Mouse (Mus musculus): ENCODE data around the gene Gm42674. TPM values are rescaled to one million over a fixed set of nuclear protein-coding genes. Genes with fewer than 3 reads are reported as not detected.

The Gm42674 gene
- total and polyA plus RNA-seq, 3 experiments, result not detected

- Histone ChIP-seq H3K4me3 (no peak within 1 kb of the TSS), H3K36me3 (ENCODE audit: control insufficient read depth, insufficient read depth, low read length) (no peaks in the 10 kb centered on the region), H3K9ac (ENCODE audit: low read depth, low read length) (no peak within 1 kb of the TSS), H3K27me3 (ENCODE audit: control insufficient read depth, insufficient read depth, low read length) (no peaks in the 10 kb centered on the region), H3K27ac (no peak within 1 kb of the TSS), H3K4me1 (ENCODE audit: control insufficient read depth, insufficient read depth, low read length) (peaks cover 9% of the 10 kb centered on the region), H3K79me2 (replicated peaks; ENCODE audit: control insufficient read depth, insufficient read depth, low read length) (no peaks in the 10 kb centered on the region)
- 91% methylated on average over 8 of the region's 8 CpGs for WGBS
- no peak for TF ChIP-seq EP300 (IDR thresholded peaks at IDR 0.05; ENCODE audit: insufficient read depth, low read depth, low read length)
- no peak for TF ChIP-seq POLR2A (IDR thresholded peaks at IDR 0.05; ENCODE audit: insufficient read depth, low read depth, low read length)
- no peak for TF ChIP-seq CTCF (IDR thresholded peaks at IDR 0.05)
- intact Hi-C loops (cut with DNase I), result loop anchor here (5.0 kb wide), 2 partner anchors 62 to 98 kb away; partner anchors contain the start of genes S100a7a and Snapin
- no peak for DNase-seq
Observed at GRCm38 (mm10) chr3:90589947-90590346, 11.8 kb upstream of the Gm42674 start, which contains the start of gene S100a2. Gene S100a2, plus strand, starts transcription at chr3:90590247.

- H3K79me2 ChIP-seq (replicated peaks; ENCODE audit: control insufficient read depth, insufficient read depth, low read length), result no peaks in the 10 kb centered on the region
- WGBS, result 81% methylated on average over 1 of the region's 1 CpGs
- no peaks in the 10 kb centered on the region for H3K36me3 ChIP-seq (ENCODE audit: control insufficient read depth, insufficient read depth, low read length)
- H3K9ac ChIP-seq (ENCODE audit: low read depth, low read length), result no peak overlapping the region
- intact Hi-C loops (cut with DNase I), result no loop called here
- no peak overlapping the region for H3K27ac ChIP-seq
- TF ChIP-seq POLR2A (IDR thresholded peaks at IDR 0.05; ENCODE audit: insufficient read depth, low read depth, low read length) (no peak), EP300 (IDR thresholded peaks at IDR 0.05; ENCODE audit: insufficient read depth, low read depth, low read length) (no peak), CTCF (IDR thresholded peaks at IDR 0.05) (no peak)
- no peak overlapping the region for H3K4me3 ChIP-seq
- no peak for DNase-seq
- H3K27me3 ChIP-seq (ENCODE audit: control insufficient read depth, insufficient read depth, low read length), result no peaks in the 10 kb centered on the region
- H3K4me1 ChIP-seq (ENCODE audit: control insufficient read depth, insufficient read depth, low read length), result peaks cover 4% of the 10 kb centered on the region; the same call in 1 of the 2 replicates
Observed at GRCm38 (mm10) chr3:90594466-90594865, 7.2 kb upstream of the Gm42674 start.

GRCm38 (mm10) chr3:90595556-90595955 is 6.1 kb upstream of the Gm42674 start:
- no peak for DNase-seq
- no peak for TF ChIP-seq EP300 (IDR thresholded peaks at IDR 0.05; ENCODE audit: insufficient read depth, low read depth, low read length)
- TF ChIP-seq POLR2A (IDR thresholded peaks at IDR 0.05; ENCODE audit: insufficient read depth, low read depth, low read length), result no peak
- no peak for TF ChIP-seq CTCF (IDR thresholded peaks at IDR 0.05)
- 76% methylated on average over 5 of the region's 5 CpGs for WGBS
- H3K4me1 ChIP-seq (ENCODE audit: control insufficient read depth, insufficient read depth, low read length), result peaks cover 7% of the 10 kb centered on the region
- H3K27me3 ChIP-seq (ENCODE audit: control insufficient read depth, insufficient read depth, low read length), result no peaks in the 10 kb centered on the region
- no peak overlapping the region for H3K27ac ChIP-seq
- no peaks in the 10 kb centered on the region for H3K36me3 ChIP-seq (ENCODE audit: control insufficient read depth, insufficient read depth, low read length)
- intact Hi-C loops (cut with DNase I), result no loop called here
- H3K9ac ChIP-seq (ENCODE audit: low read depth, low read length), result no peak overlapping the region
- no peak overlapping the region for H3K4me3 ChIP-seq
- H3K79me2 ChIP-seq (replicated peaks; ENCODE audit: control insufficient read depth, insufficient read depth, low read length), result no peaks in the 10 kb centered on the region

- 58% methylated on average over 6 of the region's 6 CpGs for WGBS
- DNase-seq, result no peak
- no peak for TF ChIP-seq CTCF (IDR thresholded peaks at IDR 0.05)
- TF ChIP-seq EP300 (IDR thresholded peaks at IDR 0.05; ENCODE audit: insufficient read depth, low read depth, low read length), result no peak
- TF ChIP-seq POLR2A (IDR thresholded peaks at IDR 0.05; ENCODE audit: insufficient read depth, low read depth, low read length), result no peak
- Histone ChIP-seq H3K4me1 (ENCODE audit: control insufficient read depth, insufficient read depth, low read length) (peaks cover 8% of the 10 kb centered on the region), H3K9ac (ENCODE audit: low read depth, low read length) (no peak overlapping the region), H3K27ac (no peak overlapping the region), H3K79me2 (replicated peaks; ENCODE audit: control insufficient read depth, insufficient read depth, low read length) (no peaks in the 10 kb centered on the region), H3K4me3 (no peak overlapping the region), H3K27me3 (ENCODE audit: control insufficient read depth, insufficient read depth, low read length) (no peaks in the 10 kb centered on the region), H3K36me3 (ENCODE audit: control insufficient read depth, insufficient read depth, low read length) (no peaks in the 10 kb centered on the region)
- intact Hi-C loops (cut with DNase I), result no loop called here
Observed at GRCm38 (mm10) chr3:90596810-90597209, 4.9 kb upstream of the Gm42674 start.

GRCm38 (mm10) chr3:90597736-90598135 is 4.0 kb upstream of the Gm42674 start:
- no peak overlapping the region for H3K9ac ChIP-seq (ENCODE audit: low read depth, low read length)
- no peaks in the 10 kb centered on the region for H3K79me2 ChIP-seq (replicated peaks; ENCODE audit: control insufficient read depth, insufficient read depth, low read length)
- no peaks in the 10 kb centered on the region for H3K36me3 ChIP-seq (ENCODE audit: control insufficient read depth, insufficient read depth, low read length)
- TF ChIP-seq CTCF (IDR thresholded peaks at IDR 0.05) (no peak), POLR2A (IDR thresholded peaks at IDR 0.05; ENCODE audit: insufficient read depth, low read depth, low read length) (no peak), EP300 (IDR thresholded peaks at IDR 0.05; ENCODE audit: insufficient read depth, low read depth, low read length) (no peak)
- 60% methylated on average over 6 of the region's 6 CpGs for WGBS
- peaks cover 8% of the 10 kb centered on the region for H3K4me1 ChIP-seq (ENCODE audit: control insufficient read depth, insufficient read depth, low read length)
- intact Hi-C loops (cut with DNase I), result no loop called here
- no peak overlapping the region for H3K4me3 ChIP-seq
- no peak for DNase-seq
- no peak overlapping the region for H3K27ac ChIP-seq
- H3K27me3 ChIP-seq (ENCODE audit: control insufficient read depth, insufficient read depth, low read length), result no peaks in the 10 kb centered on the region

- no peak for DNase-seq
Observed at GRCm38 (mm10) chr3:90598212-90598611, 3.5 kb upstream of the Gm42674 start.

More at GRCm38 (mm10) chr3:90598212-90598611, 3.5 kb upstream of the Gm42674 start:
- no peak for TF ChIP-seq CTCF (IDR thresholded peaks at IDR 0.05)
- no peak for TF ChIP-seq EP300 (IDR thresholded peaks at IDR 0.05; ENCODE audit: insufficient read depth, low read depth, low read length)
- TF ChIP-seq POLR2A (IDR thresholded peaks at IDR 0.05; ENCODE audit: insufficient read depth, low read depth, low read length), result no peak
- intact Hi-C loops (cut with DNase I), result no loop called here
- Histone ChIP-seq H3K4me3 (no peak overlapping the region), H3K4me1 (ENCODE audit: control insufficient read depth, insufficient read depth, low read length) (peaks cover 8% of the 10 kb centered on the region), H3K9ac (ENCODE audit: low read depth, low read length) (no peak overlapping the region), H3K27ac (no peak overlapping the region), H3K36me3 (ENCODE audit: control insufficient read depth, insufficient read depth, low read length) (no peaks in the 10 kb centered on the region), H3K27me3 (ENCODE audit: control insufficient read depth, insufficient read depth, low read length) (no peaks in the 10 kb centered on the region), H3K79me2 (replicated peaks; ENCODE audit: control insufficient read depth, insufficient read depth, low read length) (no peaks in the 10 kb centered on the region)
- WGBS, result 61% methylated on average over 4 of the region's 4 CpGs
